Mouse (Mus musculus) cerebellum, adult 18-20 months (tissue): ENCODE data around the gene Noa1.

Source experiments
- DNase-seq, 2 experiments: peaks; one replicate each; pipeline ENCODE4 v3.0.0; 2021

The Noa1 gene

GRCm38 (mm10) chr5:77252115-77252827, 57.6 kb downstream of the Noa1 start:
- DNase-seq: no peak

GRCm38 (mm10) chr5:77251656-77252055, 58.2 kb downstream of the Noa1 start:
- DNase-seq: no peak

- no peak for DNase-seq
Measured at GRCm38 (mm10) chr5:77250083-77250482, 59.8 kb downstream of the Noa1 start.

GRCm38 (mm10) chr5:77245787-77246671, 63.9 kb downstream of the Noa1 start:
- no peak for DNase-seq

GRCm38 (mm10) chr5:77245463-77245786, 64.5 kb downstream of the Noa1 start:
- no peak for DNase-seq

- DNase-seq: no peak
Measured at GRCm38 (mm10) chr5:77244331-77244987, 65.4 kb downstream of the Noa1 start.
